Comparison of ENCODE assay signal across 7 mouse cellular contexts in genomic region chr19:4877785-4878184, GRCm38 (mm10). TPM values are rescaled to one million over a fixed set of nuclear protein-coding genes. Genes with fewer than 3 reads are reported as not detected.
DNase-seq lines count a peak whose midpoint lies in the region; ATAC-seq and TF ChIP-seq lines count a peak whose summit lies in the region.

Gene Actn3, minus strand, starts transcription at chr19:4877909.

- peak; percentile 18 for ATAC-seq in erythroid progenitor cell, adult 5-6 weeks (replicated peaks; ENCODE audit: low FRiP score, poor library complexity, severe bottlenecking)
- no peak for ATAC-seq in heart, postnatal 0 days (ENCODE audit: insufficient read depth, low read depth)
- no peak for ATAC-seq in midbrain, embryonic 12.5 days (ENCODE audit: low FRiP score, low read depth)

- peak within 1 kb of the TSS; percentile 85 for H3K9ac ChIP-seq in heart, postnatal 0 days (replicated peaks; ENCODE audit: low read depth, low read length)
- peak within 1 kb of the TSS; percentile 76 for H3K9ac ChIP-seq in midbrain, embryonic 12.5 days (replicated peaks)

- 2% methylated on average over 17 of the region's 17 CpGs for WGBS in heart, postnatal 0 days
- WGBS in limb, embryonic 10.5 days = 3% methylated on average over 17 of the region's 17 CpGs
- 4% methylated on average over 16 of the region's 17 CpGs for WGBS in midbrain, embryonic 12.5 days

- peaks cover 8% of the 10 kb centered on the region; the same call in 1 of the 2 replicates for H3K4me1 ChIP-seq in heart, postnatal 0 days (ENCODE audit: control insufficient read depth, insufficient read depth)
- peaks cover 28% of the 10 kb centered on the region for H3K4me1 ChIP-seq in limb, embryonic 10.5 days
- H3K4me1 ChIP-seq in midbrain, embryonic 12.5 days = peaks cover 16% of the 10 kb centered on the region

- H3K27me3 ChIP-seq in heart, postnatal 0 days (ENCODE audit: control insufficient read depth, insufficient read depth, low read length) = 0 out of 2 replicates have a peak, but pooled peaks cover 4% of the 10 kb centered on the region
- peaks cover 16% of the 10 kb centered on the region for H3K27me3 ChIP-seq in limb, embryonic 10.5 days (ENCODE audit: low read depth, poor library complexity, severe bottlenecking)
- peaks cover 19% of the 10 kb centered on the region for H3K27me3 ChIP-seq in midbrain, embryonic 12.5 days

- 0 out of 2 replicates have a peak within 1 kb of the TSS, but pooled peaks have one; percentile 47 for H3K27ac ChIP-seq in heart, postnatal 0 days (ENCODE audit: low read depth)
- peak within 1 kb of the TSS; percentile 79 for H3K27ac ChIP-seq in limb, embryonic 10.5 days
- H3K27ac ChIP-seq in midbrain, embryonic 12.5 days (replicated peaks) = peak within 1 kb of the TSS; percentile 47; the same call in 1 of the 2 replicates

- TF ChIP-seq POLR2A in brain, embryonic 14.5 days (IDR thresholded peaks at IDR 0.05; ENCODE audit: borderline replicate concordance, extremely low read depth, insufficient read depth, insufficient read length, poor library complexity, severe bottlenecking) = no peak

- TF ChIP-seq CTCF in brain, embryonic 14.5 days (IDR thresholded peaks at IDR 0.05; ENCODE audit: borderline replicate concordance, extremely low read depth, insufficient read depth, insufficient read length) = no peak
- TF ChIP-seq CTCF in heart, postnatal 0 days (IDR thresholded peaks at IDR 0.05; ENCODE audit: low read depth) = no peak

- H3K4me2 ChIP-seq in heart, postnatal 0 days (ENCODE audit: low read depth, low read length) = peak within 1 kb of the TSS; percentile 90
- H3K4me2 ChIP-seq in midbrain, embryonic 12.5 days (replicated peaks) = peak within 1 kb of the TSS; percentile 86

- DNase-seq in brain, embryonic 14.5 days (ENCODE audit: low read depth) = peak; percentile 3
- DNase-seq in heart, postnatal 0 days (ENCODE audit: low spot score) = no peak
- DNase-seq in limb, embryonic 10.5 days (ENCODE audit: low spot score) = peak; percentile 47
- no peak for DNase-seq in layer of hippocampus, postnatal 36 days
- DNase-seq in cerebellum, adult 11 months = no peak

- H3K36me3 ChIP-seq in heart, postnatal 0 days (replicated peaks; ENCODE audit: control insufficient read depth, insufficient read depth, low read length) = no peaks in the 10 kb centered on the region
- no peaks in the 10 kb centered on the region for H3K36me3 ChIP-seq in limb, embryonic 10.5 days
- no peaks in the 10 kb centered on the region for H3K36me3 ChIP-seq in midbrain, embryonic 12.5 days

- no peak for TF ChIP-seq EP300 in heart, postnatal 0 days (IDR thresholded peaks at IDR 0.05; ENCODE audit: low read depth)

- H3K4me3 ChIP-seq in heart, postnatal 0 days (ENCODE audit: low read depth, low read length) = peak within 1 kb of the TSS; percentile 89
- peak within 1 kb of the TSS; percentile 88 for H3K4me3 ChIP-seq in limb, embryonic 10.5 days
- peak within 1 kb of the TSS; percentile 71 for H3K4me3 ChIP-seq in midbrain, embryonic 12.5 days

- H3K9me3 ChIP-seq in heart, postnatal 0 days (replicated peaks; ENCODE audit: control insufficient read depth, low read length) = no peaks in the 10 kb centered on the region
- H3K9me3 ChIP-seq in limb, embryonic 10.5 days (replicated peaks) = no peaks in the 10 kb centered on the region
- no peaks in the 10 kb centered on the region for H3K9me3 ChIP-seq in midbrain, embryonic 12.5 days

RNA-seq across cellular contexts. Expression of gene Actn3, which starts in this region (rescaled TPM):
- polyA plus RNA-seq in brain, embryonic 14.5 days (2012; rRNA removed) = 0.95 and 1.7 TPM in 2 replicates
- not detected in 2 replicates for total RNA-seq in erythroid progenitor cell, adult 5-6 weeks (2015; ENCODE audit: low replicate concordance)
- 0.26 and 0.53 TPM in 2 replicates for total RNA-seq in erythroid progenitor cell, adult 5-6 weeks (2017; ENCODE audit: low replicate concordance)
- 0.95 and 1.2 TPM in 2 replicates for total RNA-seq in heart, postnatal 0 days (2014; rRNA removed; ENCODE audit: low replicate concordance)
- polyA plus RNA-seq in heart, postnatal 0 days (2015; fragmentation: Nextera tagmentation; extraction: Ambion mirVana) = 0.72 and 0.78 TPM in 2 replicates
- 1.6 and 2.7 TPM in 2 replicates for polyA plus RNA-seq in limb, embryonic 10.5 days (2016; fragmentation: Nextera tagmentation; extraction: Ambion mirVana)
- polyA plus RNA-seq in midbrain, embryonic 12.5 days (2016; fragmentation: Nextera tagmentation; extraction: Ambion mirVana) = 1.2 and 1.6 TPM in 2 replicates
- total RNA-seq in layer of hippocampus, postnatal 36 days (2021) = 1 to 10 TPM in 1 of 2 experiments, under 1 TPM in 1; 0.87 to 1.4 TPM

Comparison
In these comparisons a context has a peak if more than half of its experiments do, and no peak if none do; other contexts are left out.
1. Peak in ATAC-seq in erythroid progenitor cell, adult 5-6 weeks; RNA of the gene not detected or under 1 TPM.
2. DNase-seq: peak in brain, embryonic 14.5 days (single experiment) and limb, embryonic 10.5 days (single experiment); none in heart, postnatal 0 days (single experiment), layer of hippocampus, postnatal 36 days (0 of 2) and cerebellum, adult 11 months (single experiment).
3. Peak in every context shown above with its lines, with median percentiles within 50 percentile points of each other: H3K27ac ChIP-seq and H3K4me3 ChIP-seq.